Mouse (Mus musculus) cortical plate, adult 2 months (tissue): ENCODE data around the gene Srrm1. TPM values are rescaled to one million over a fixed set of nuclear protein-coding genes. Genes with fewer than 3 reads are reported as not detected.

Experiments
- H3K27ac ChIP-seq: fragments of 200-500 bp; 2 replicates; pipeline ENCODE4 v1.5.1; 2012; ENCODE audit warnings: low read length, control low read depth, inconsistent platforms; ENCODE audit not compliant: insufficient read depth
- H3K4me1 ChIP-seq: fragments of 200-500 bp; 2 replicates; pipeline ENCODE4 v1.6.1; 2011; ENCODE audit warnings: low read length; ENCODE audit not compliant: control insufficient read depth, insufficient read depth
- H3K4me3 ChIP-seq: fragments of 200-500 bp; 2 replicates; pipeline ENCODE4 v1.5.1; 2011; ENCODE audit warnings: mild to moderate bottlenecking, low read length, control low read depth; ENCODE audit not compliant: insufficient read depth
- CTCF ChIP-seq: fragments of 200-500 bp; IDR thresholded peaks from 2 replicates; pipeline ENCODE4 v1.5.1; 2011; ENCODE audit warnings: mild to moderate bottlenecking, control low read depth, low read length; ENCODE audit not compliant: insufficient read depth; ENCODE audit errors: extremely low read depth
- POLR2A ChIP-seq: fragments of 200-500 bp; IDR thresholded peaks from 2 replicates; pipeline ENCODE4 v1.6.1; 2011; ENCODE audit warnings: mild to moderate bottlenecking, low read length, control low read depth; ENCODE audit not compliant: insufficient read depth; ENCODE audit errors: extremely low read depth
- polyA plus RNA-seq: library from polyadenylated mRNA; depleted of rRNA; stranded (reverse); fragments of >200 nt; gene quantifications from 2 replicates; pipeline ENCODE4 v1.2.3, GENCODE M21; 2012; rRNA removed

Srrm1 gene
- polyA plus RNA-seq = 115 and 131 TPM in 2 replicates

DNA sequence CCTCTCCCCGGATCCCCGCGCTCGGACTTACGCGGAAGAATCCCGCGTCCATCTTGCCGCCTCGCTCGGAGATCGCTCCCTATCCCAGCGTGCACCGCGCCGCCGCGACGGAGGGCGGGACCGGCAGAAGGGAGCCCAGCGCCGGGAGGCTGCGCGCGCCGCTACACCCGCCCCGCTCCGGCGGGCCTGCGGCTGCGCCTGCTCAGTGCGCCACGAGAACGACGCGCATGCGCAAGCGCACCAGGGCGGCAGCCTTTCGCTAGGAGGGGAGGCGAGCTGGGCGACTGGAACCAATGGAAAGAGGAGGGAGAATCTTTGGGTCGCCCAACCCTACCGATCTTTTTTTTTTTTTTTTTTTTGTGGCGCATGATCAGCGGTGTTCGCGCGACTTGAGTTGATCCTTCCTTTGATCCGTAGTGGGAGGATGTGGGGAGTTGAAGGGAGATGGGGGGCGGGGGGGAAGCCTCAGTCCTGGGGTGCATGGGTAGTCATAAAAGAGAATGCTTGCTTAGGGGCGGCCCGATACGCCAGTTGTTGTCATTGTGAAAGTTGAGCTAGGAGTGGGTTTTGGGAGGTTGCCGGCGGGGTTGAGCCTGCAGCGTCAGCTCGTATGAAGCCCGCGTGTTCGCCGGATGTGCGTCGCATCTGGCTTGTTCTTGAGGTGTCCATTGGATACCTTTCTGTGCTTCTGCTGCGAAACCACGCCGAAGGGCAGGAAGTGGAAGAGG, at the start of gene Srrm1:
Srrm1 (minus strand) TSS at position 256 of the 728 bp plus-strand sequence.
- Histone ChIP-seq H3K27ac (peak within 1 kb of the TSS; percentile 83), H3K4me1 (no peaks in the 10 kb centered on the region; the same call in 1 of the 2 replicates), H3K4me3 (peak within 1 kb of the TSS; percentile 55)
- TF ChIP-seq POLR2A = peak; percentile 62; the same call in 1 of the 2 replicates
- TF ChIP-seq CTCF = no peak

- H3K27ac ChIP-seq = no peak overlapping the region
- no peak overlapping the region for H3K4me3 ChIP-seq
- no peak for TF ChIP-seq POLR2A
- no peak for TF ChIP-seq CTCF
- no peaks in the 10 kb centered on the region for H3K4me1 ChIP-seq
Observed at GRCm38 (mm10) chr4:135401881-135402280, 48.8 kb upstream of the Srrm1 start.

GRCm38 (mm10) chr4:135397991-135398390, 44.9 kb upstream of the Srrm1 start, which contains the start of gene Ncmap:
Ncmap (minus strand) TSS chr4:135398227.
- no peaks in the 10 kb centered on the region for H3K4me1 ChIP-seq
- H3K4me3 ChIP-seq = no peak within 1 kb of the TSS
- TF ChIP-seq POLR2A (no peak), CTCF (no peak)
- no peak within 1 kb of the TSS for H3K27ac ChIP-seq

DNA sequence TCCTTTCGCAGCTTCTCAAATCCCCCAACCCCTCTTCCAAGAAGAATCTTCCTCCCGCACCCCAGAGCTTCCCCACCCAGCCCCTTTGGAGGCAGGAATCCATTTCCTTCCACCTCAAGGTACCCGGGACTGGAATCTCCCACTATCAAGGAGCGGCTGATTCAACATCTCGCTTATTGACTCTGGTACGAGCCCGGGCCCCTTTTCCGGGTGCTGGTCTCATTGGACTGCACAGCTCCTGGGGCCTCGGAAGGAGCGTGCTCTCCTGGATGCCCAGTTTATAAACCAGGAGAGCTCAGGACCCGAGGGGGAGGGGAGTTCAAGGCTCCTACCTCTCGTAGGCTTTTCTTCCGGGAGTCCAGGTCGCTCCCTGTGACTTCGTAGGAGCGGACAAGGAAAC, 44.4 kb upstream of the Srrm1 start:
- Histone ChIP-seq H3K27ac (no peak overlapping the region), H3K4me1 (no peaks in the 10 kb centered on the region), H3K4me3 (no peak overlapping the region)
- TF ChIP-seq POLR2A = no peak
- TF ChIP-seq CTCF = no peak

- no peak overlapping the region for H3K4me3 ChIP-seq
- H3K27ac ChIP-seq = no peak overlapping the region
- no peaks in the 10 kb centered on the region for H3K4me1 ChIP-seq
- TF ChIP-seq POLR2A = no peak
- no peak for TF ChIP-seq CTCF
Observed at GRCm38 (mm10) chr4:135396303-135396702, 43.2 kb upstream of the Srrm1 start.

DNA sequence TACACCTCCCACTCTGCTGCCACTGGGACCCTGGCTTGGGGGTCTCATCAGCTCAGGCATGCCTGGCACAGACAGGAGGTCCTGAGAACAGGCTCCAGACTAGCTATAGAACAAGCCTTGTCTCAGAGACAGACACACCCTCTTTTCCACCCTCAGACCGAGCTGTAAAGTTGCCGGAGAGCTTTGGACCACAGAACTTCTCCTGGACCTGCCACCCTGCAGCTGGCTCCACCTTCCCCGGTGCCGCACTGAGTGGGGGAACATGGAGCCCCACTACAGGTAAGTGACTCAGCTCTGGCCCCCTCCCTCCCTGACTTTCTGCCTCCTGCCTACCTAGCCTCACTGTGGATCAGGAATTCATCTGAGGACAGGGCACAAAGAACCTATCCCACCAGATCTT, 42.3 kb upstream of the Srrm1 start:
- H3K27ac ChIP-seq = no peak overlapping the region
- TF ChIP-seq POLR2A (no peak), CTCF (no peak)
- H3K4me1 ChIP-seq = no peaks in the 10 kb centered on the region
- H3K4me3 ChIP-seq = no peak overlapping the region

DNA sequence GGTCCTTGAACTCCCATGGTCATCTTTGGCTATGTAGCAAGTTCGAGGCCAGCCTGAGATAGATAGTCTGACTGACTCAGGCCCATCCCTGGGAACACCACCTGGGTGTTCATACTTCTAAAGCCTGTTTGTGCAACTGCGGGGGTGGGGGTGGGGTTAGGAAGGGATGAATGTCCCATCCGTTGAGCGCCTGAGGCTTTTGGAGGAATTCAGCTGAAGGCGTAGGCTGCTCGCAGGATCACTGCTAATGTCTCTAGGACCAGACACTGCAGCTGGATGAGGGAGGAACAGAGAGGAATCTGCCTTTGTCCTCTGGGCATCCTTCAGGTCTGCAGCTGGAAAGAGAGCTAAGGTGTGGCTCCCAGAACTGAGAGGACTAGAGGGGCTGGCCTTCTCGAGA, 41.5 kb upstream of the Srrm1 start:
- TF ChIP-seq POLR2A = no peak
- no peak for TF ChIP-seq CTCF
- no peak overlapping the region for H3K27ac ChIP-seq
- no peak overlapping the region for H3K4me3 ChIP-seq
- H3K4me1 ChIP-seq = no peaks in the 10 kb centered on the region

DNA sequence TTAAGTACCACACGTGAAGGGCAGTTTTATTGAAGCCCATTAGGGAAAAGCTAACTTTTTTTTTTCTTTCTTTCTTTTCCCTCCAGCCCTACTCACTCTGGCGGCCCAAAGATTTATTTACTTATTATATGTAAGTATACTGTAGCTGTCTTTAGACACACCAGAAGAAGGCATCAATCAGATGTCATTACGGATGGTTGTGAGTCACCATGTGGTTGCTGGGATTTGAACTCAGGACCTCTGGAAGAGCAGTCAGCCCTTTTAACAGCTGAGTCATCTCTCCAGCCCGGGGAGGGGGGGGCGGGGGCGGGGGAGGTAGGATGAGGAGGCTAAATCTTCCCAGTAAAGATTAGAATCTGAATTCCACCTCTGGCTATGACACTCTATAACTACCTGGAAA, 40.3 kb upstream of the Srrm1 start:
- no peak overlapping the region for H3K27ac ChIP-seq
- TF ChIP-seq POLR2A (no peak), CTCF (no peak)
- no peak overlapping the region for H3K4me3 ChIP-seq
- no peaks in the 10 kb centered on the region for H3K4me1 ChIP-seq

- no peak overlapping the region for H3K4me3 ChIP-seq
- TF ChIP-seq CTCF = no peak
- no peak for TF ChIP-seq POLR2A
- H3K4me1 ChIP-seq = no peaks in the 10 kb centered on the region
- no peak overlapping the region for H3K27ac ChIP-seq
Observed at GRCm38 (mm10) chr4:135392801-135393200, 39.7 kb upstream of the Srrm1 start.

GRCm38 (mm10) chr4:135391014-135391413, 37.9 kb upstream of the Srrm1 start:
- Histone ChIP-seq H3K27ac (no peak overlapping the region), H3K4me3 (no peak overlapping the region), H3K4me1 (no peaks in the 10 kb centered on the region)
- TF ChIP-seq POLR2A = no peak
- TF ChIP-seq CTCF = no peak
